Mouse (Mus musculus) olfactory bulb, adult 2 months (tissue): ENCODE measurements around the gene A230050P20Rik.

Source experiments
- CTCF ChIP-seq: fragments of 200-500 bp; IDR thresholded peaks from 2 replicates; pipeline ENCODE4 v1.5.1; 2012; ENCODE audit warnings: low read depth, mild to moderate bottlenecking, low read length, moderate library complexity; ENCODE audit not compliant: insufficient read depth
- POLR2A ChIP-seq: fragments of 200-500 bp; IDR thresholded peaks from 2 replicates; pipeline ENCODE4 v1.6.1; 2012; ENCODE audit warnings: mild to moderate bottlenecking, low read depth, low read length, moderate library complexity; ENCODE audit not compliant: insufficient read depth

- TF ChIP-seq CTCF (no peak), POLR2A (no peak)
These were observed 33.7 kb downstream of the A230050P20Rik start for GRCm38 (mm10) chr9:20902174-20902491.
